Comparison of ENCODE assay signal across 8 mouse cellular contexts in the genomic region with DNA sequence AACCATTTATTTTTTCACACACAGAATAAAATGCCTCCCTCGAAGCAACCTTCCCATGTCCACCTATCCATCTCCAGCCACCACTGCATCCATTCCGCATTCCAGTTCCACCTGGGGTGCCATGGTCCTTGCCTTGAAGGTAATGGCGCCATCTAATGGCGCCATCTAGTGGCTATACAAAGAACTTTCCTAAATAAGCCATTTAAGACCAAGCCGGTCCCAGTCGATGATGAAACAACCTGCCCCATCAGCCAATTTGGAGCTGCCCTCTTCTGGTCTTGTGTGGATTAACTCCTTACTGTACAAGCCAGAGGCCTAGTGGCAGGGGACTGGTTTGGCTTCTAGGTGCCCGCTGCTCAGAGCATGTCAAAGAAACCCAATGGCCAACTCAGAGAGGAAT. TPM values are rescaled to one million over a fixed set of nuclear protein-coding genes. Genes with fewer than 3 reads are reported as not detected.
DNase-seq lines count a peak whose midpoint lies in the region; ATAC-seq and TF ChIP-seq lines count a peak whose summit lies in the region.

No protein-coding gene starts in this region.

- H3K4me3 ChIP-seq in lung, postnatal 0 days (ENCODE audit: low read depth, low read length): no peak overlapping the region
- no peak overlapping the region for H3K4me3 ChIP-seq in embryonic facial prominence, embryonic 14.5 days (ENCODE audit: low read depth, low read length)

- DNase-seq in adrenal gland, postnatal 14 days: peak; percentile 10
- DNase-seq in adrenal gland, adult 8-10 months: no peak
- no peak for DNase-seq in lung, postnatal 0 days (ENCODE audit: low spot score)
- DNase-seq in lung, postnatal 25 days (ENCODE audit: low spot score): no peak
- DNase-seq in embryonic facial prominence, embryonic 14.5 days (ENCODE audit: low spot score): peak; percentile 2
- peak; percentile 11 for DNase-seq in retina, postnatal 7 days (ENCODE audit: low read depth, low spot score)
- no peak for DNase-seq in right cerebral cortex, postnatal 14 days
- DNase-seq in urinary bladder, postnatal 36 days (ENCODE audit: low spot score in 2 of 2): no peak

- peak; percentile 33 for TF ChIP-seq CTCF in lung, postnatal 0 days (IDR thresholded peaks at IDR 0.05)

- no peak for TF ChIP-seq EP300 in lung, postnatal 0 days (IDR thresholded peaks at IDR 0.05)

- WGBS in lung, postnatal 0 days: 20% methylated on average over 7 of the region's 7 CpGs
- WGBS in embryonic facial prominence, embryonic 14.5 days: 20% methylated on average over 7 of the region's 7 CpGs

- no peaks in the 10 kb centered on the region for H3K27me3 ChIP-seq in lung, postnatal 0 days (replicated peaks; ENCODE audit: insufficient read depth, low read length)
- no peaks in the 10 kb centered on the region for H3K27me3 ChIP-seq in embryonic facial prominence, embryonic 14.5 days (replicated peaks; ENCODE audit: control insufficient read depth, insufficient read depth, low read length)

- H3K9me3 ChIP-seq in lung, postnatal 0 days (ENCODE audit: low read length): no peaks in the 10 kb centered on the region
- no peaks in the 10 kb centered on the region for H3K9me3 ChIP-seq in embryonic facial prominence, embryonic 14.5 days (ENCODE audit: control insufficient read depth, low read length)

- no peak for ATAC-seq in lung, postnatal 0 days
- ATAC-seq in embryonic facial prominence, embryonic 14.5 days (ENCODE audit: low read depth): no peak

- no peak overlapping the region for H3K9ac ChIP-seq in lung, postnatal 0 days (replicated peaks; ENCODE audit: low read depth)
- H3K9ac ChIP-seq in embryonic facial prominence, embryonic 14.5 days (ENCODE audit: low read depth, low read length): no peak overlapping the region

- H3K4me2 ChIP-seq in lung, postnatal 0 days (replicated peaks; ENCODE audit: low read depth, low read length): no peak overlapping the region
- H3K4me2 ChIP-seq in embryonic facial prominence, embryonic 14.5 days (ENCODE audit: low read depth, low read length): no peak overlapping the region

- H3K4me1 ChIP-seq in lung, postnatal 0 days (ENCODE audit: insufficient read depth, low read depth, low read length): no peaks in the 10 kb centered on the region
- no peaks in the 10 kb centered on the region for H3K4me1 ChIP-seq in embryonic facial prominence, embryonic 14.5 days (ENCODE audit: control insufficient read depth, insufficient read depth, low read length)

- no peak overlapping the region for H3K27ac ChIP-seq in lung, postnatal 0 days (ENCODE audit: low read length)
- H3K27ac ChIP-seq in embryonic facial prominence, embryonic 14.5 days (replicated peaks; ENCODE audit: low read depth, low read length): no peak overlapping the region

- no peaks in the 10 kb centered on the region for H3K36me3 ChIP-seq in lung, postnatal 0 days (ENCODE audit: insufficient read depth, low read length)
- no peaks in the 10 kb centered on the region for H3K36me3 ChIP-seq in embryonic facial prominence, embryonic 14.5 days (ENCODE audit: control insufficient read depth, insufficient read depth, low read length)

RNA-seq across cellular contexts. Expression of a gene that starts 28.7 kb away (rescaled TPM):
- 0.19 TPM in 1 of 2 replicates, not detected in the other for total RNA-seq in adrenal gland, postnatal 14 days (2021)
- total RNA-seq in adrenal gland, adult 8-10 months (2022): under 1 TPM; 0.35 to 0.65 (median 0.47) TPM
- polyA plus RNA-seq in lung, postnatal 0 days (2015; fragmentation: Nextera tagmentation; extraction: Ambion mirVana): not detected in 2 replicates
- 1.6 and 1.7 TPM in 2 replicates for polyA plus RNA-seq in embryonic facial prominence, embryonic 14.5 days (2014; fragmentation: Nextera tagmentation; extraction: Ambion mirVana)

Comparison
In these comparisons a context has a peak if more than half of its experiments do, and no peak if none do; other contexts are left out.
1. DNase-seq: peak in adrenal gland, postnatal 14 days (single experiment), embryonic facial prominence, embryonic 14.5 days (single experiment) and retina, postnatal 7 days (single experiment); none in adrenal gland, adult 8-10 months (single experiment), lung, postnatal 0 days (single experiment), lung, postnatal 25 days (single experiment), right cerebral cortex, postnatal 14 days (single experiment) and urinary bladder, postnatal 36 days (0 of 2).